Mouse (Mus musculus) liver, embryonic 14.5 days (tissue): ENCODE data around the gene H2afx.

Experiments
- CTCF ChIP-seq: IDR thresholded peaks from 2 replicates; pipeline ENCODE4 v1.5.1; 2016; ENCODE audit warnings: antibody characterized with exemption, low read depth, control low read depth
- EP300 ChIP-seq: IDR thresholded peaks from 2 replicates; pipeline ENCODE4 v1.6.1; 2016; ENCODE audit warnings: antibody characterized with exemption, low read depth

DNA sequence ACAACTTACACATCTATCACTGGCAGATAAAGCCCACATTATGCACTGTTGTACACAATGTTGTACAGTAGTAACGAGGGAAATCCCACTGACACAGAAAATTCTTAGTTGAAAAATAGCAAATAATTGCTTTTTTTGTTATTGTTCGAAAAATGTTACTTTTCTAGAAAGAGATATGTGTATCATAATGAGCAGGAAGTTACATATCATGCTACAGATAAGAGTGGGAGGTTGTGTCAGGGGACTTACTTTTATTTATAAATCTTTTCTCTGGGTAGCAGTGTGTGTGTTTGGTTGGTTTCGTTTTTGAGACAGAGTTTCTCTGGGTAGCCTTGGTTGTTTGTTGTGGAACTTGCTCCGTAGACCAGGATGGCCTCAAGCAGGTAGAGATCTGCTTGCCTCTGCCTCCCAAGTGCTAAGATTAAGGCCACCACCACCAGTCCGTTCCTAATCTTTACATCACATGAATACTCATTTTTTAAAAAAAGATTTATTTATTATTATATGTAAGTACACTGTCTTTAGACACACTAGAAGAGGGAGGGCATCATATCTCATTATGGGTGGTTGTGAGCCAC is 43.7 kb downstream of the H2afx start:
- TF ChIP-seq CTCF (no peak), EP300 (no peak)
